Mouse (Mus musculus): ENCODE data around the gene Bod1l.

Bod1l gene

DNA sequence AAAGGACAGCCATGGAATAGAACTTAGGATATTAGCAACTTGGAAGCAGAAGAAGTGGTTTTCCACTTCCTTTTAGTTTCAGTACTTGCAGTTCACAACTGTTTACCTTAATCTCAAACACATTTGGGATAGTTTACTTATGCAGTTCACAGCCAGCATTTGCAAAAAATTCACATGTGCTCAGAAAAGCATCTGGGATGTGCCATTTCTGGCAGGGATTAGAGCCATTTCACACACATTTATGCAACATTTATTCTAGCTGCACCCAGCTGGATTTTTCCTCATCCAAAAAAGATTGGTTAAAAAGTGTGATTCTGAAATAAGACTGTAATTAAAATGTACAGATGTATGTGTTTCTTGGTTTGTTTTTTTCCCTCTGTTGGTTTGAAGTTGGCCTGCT, 49.7 kb downstream of the Bod1l start:
- DNase-seq: no peak

DNA sequence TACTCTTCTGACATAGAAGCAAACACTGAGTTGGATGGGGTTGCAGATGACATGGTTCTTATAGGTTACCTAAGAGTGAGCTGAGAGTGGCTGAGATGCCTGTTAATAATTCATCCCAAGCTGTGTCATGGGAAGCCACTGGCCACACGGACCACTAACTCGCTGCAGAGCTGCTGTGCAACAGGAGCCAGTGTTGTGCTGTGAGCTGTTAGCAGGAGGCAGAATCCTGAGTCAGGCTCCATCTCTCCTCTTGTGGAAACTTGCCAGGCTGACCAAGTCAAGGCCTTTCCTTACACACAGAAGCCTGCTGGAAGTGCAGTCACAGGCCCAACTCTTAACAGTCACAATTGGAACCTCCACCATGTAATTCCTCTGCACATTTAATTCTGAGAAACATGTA, 53.6 kb downstream of the Bod1l start:
- no peak for DNase-seq

DNA sequence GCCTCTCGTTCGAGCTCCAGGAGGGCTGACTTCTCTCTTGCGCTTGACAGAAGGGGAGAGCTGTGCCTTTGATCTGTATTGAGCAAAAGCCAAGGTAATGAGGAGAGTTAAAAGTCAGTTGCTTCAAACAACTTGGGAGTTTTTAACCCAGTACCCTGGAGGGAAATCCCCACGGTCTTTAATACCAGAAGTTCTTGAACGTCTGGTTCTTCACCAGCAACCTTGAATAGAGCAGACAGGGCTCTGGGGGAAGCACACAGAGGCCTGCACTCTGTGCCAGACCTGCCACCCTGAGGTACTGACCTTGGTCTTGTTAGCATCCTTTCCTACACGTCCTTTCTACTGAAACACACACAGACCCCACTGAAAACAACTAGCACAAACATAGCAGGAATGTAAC, 55.2 kb downstream of the Bod1l start:
- DNase-seq: no peak

DNA sequence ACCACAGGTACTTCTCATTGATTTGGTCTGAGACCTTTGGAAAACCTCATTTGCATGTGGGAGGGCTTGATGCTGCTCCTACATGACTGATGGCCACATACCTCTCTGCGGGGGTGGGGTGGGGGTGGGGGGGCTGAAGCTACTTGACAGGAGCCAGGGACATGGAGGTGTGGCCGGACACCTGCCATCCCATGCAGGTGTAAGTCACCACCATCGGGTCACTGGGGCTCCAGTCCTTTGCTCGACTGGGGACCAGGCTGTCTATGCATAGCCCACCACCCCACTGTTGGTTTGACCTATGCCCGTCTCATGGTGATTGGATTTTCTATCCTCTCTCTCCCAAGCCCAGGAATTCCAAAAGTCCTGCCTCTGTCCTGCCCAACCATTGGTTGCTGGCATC, 62.2 kb downstream of the Bod1l start:
- DNase-seq: no peak

DNA sequence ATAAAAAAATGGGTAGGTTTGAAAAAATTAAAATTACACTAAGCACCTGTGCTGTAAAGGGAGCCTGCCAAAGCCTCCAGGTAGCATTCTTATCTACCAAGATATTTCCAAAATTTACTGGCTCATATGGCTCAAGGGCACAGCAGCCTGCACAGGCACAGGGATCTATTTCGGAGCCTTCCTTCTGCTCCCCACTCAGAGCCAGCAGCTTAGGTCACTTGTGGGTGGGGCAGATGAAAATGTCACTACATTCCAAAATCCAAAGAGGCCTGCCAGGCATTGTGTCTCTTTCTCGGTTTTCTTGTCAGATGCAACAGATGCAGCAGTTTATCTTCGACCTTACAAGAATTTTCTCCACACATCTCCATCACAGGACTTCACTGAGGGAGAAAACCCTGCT, 64.1 kb downstream of the Bod1l start:
- no peak for DNase-seq

DNA sequence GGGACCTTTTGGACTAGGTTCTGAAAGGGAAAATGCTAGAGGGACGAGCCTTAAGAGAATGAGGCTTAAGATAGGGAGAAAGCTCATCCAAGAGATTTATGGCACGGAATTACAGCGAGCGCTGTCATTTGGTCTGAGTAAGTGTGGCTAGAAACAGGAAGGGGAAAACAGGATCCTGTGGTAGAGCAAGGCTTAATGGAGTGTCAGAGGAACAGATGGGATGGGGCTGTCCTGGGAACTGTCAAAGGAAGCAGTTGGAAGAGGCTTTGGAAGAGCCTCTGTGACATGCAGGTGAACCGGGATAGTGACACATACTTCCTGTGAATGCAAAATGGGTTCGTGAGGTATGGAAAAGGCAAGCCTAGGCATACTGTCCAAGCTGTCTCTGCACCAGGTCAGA, 68.4 kb downstream of the Bod1l start:
- DNase-seq: no peak

DNA sequence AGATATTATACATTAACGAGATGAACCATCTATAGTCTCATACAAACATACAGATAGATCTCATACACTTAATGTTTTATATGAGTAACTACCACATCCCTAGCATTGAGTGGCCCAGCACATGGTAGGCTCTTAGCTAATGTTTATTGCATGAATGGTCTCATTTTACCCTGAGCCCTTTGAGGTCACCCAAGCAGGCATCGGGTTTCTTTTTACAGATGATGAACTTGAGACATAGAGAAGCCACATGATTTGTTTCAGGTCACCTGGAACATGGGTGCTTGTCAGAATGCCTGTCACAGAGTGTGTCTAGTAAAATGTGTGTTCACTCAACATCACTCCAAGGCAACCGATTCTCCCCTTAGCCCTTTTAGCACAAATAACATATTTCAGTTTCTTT, 68.8 kb downstream of the Bod1l start:
- DNase-seq: no peak

DNA sequence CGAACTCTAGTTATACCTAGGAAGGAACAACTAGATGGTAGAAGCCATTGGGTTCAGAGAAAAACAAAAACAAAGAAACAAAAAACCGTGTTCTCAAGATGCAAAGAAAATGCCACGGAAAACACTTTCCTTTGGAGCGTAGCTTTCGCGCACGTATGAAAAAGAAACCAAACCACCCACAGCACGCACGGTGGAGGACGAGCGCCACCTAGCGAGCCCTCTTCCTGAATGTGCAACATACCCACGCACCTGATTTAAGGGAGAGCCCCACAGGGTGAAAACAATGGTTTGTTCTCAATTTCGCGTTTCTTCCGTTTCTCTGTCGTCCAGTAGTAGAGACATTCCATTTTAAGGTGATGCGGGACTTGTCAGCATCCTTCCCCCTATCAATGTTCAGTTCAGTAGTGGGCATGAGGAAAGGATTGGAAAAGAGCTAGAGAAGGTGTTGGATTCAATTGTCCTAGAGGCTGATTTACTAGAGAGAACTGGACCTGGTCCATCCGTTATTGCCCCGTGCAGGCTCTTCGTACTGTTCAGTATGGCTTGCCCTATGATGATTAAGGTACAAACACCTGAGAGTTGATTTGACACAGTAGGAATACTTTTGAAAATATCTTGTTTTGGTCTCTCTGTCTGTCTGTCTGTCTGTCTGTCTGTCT, 75.6 kb downstream of the Bod1l start:
- DNase-seq: peak; percentile 79 to 84

DNA sequence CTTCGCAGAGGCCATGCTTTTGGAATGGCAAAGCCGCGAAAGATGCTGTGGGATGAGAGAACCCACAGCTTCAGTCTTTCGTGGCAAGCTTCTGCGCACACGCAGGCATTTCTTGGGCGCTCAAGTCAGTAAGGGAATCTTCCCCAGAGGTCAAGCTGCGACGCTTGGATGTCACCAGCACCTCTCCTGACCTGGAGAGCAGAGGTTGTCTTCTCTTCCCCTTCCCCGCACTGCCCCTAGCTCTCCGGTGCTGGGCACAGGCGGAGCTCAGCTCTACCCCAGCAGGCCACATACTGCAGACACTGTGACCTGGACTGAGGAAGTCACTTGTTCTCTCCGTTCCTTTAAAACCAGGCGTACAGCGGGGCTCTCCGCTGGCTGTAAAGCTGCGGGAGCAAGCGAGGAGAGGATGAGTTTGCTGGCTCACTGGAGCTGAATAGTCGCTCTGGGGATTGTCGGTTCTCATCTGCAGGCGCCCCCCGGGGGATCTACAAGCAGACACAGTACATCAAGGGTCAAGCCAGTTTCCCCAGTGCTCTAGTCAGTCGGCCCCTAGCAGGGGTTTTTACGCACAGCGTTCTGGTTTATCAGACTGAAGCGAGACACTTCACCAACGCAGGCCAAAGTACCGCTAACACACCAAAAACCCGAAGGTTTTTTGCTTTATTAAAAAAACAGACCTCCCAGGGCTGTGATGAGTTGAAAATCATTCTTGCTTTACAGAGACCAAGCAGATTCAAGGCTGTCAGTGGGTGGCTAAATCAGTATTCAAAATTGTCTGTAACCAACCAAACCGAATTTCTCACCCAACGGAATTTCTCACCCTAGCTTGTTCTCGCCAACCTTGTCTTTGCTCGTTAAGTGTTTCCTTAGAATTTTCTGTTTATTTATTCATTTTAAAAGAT, 76.6 kb downstream of the Bod1l start:
- DNase-seq: peak in 1 of 2 experiments; percentile 4

DNA sequence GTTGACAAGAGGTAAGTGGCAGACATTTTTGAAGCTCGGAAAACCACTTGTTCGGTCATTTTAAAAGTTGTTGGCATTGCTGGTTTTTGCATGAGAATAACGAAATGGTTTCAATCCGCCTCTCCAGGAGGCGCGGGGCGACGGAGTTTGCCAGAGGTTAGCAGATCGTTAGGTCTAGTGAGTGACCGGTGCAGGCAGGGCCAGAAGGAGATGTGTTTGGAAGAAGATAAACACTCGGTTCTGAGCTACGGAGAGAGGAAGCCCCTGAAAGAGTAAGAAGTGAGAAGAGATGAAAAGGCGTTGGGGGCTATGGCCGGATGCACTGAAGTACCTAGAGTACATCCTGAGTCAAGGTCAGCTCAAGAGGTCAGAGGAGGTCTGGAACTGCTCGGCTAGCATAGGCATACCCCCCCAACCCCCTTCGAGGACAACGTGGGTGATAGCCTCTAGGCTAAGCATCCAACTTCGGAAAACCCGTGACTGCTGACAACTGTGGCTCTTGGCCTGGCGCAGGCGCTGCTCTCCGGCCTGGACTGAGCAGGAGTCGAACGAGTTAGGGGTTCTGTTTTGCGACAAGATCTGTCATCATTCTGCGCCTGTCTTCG, 77.6 kb downstream of the Bod1l start:
- no peak for DNase-seq

DNA sequence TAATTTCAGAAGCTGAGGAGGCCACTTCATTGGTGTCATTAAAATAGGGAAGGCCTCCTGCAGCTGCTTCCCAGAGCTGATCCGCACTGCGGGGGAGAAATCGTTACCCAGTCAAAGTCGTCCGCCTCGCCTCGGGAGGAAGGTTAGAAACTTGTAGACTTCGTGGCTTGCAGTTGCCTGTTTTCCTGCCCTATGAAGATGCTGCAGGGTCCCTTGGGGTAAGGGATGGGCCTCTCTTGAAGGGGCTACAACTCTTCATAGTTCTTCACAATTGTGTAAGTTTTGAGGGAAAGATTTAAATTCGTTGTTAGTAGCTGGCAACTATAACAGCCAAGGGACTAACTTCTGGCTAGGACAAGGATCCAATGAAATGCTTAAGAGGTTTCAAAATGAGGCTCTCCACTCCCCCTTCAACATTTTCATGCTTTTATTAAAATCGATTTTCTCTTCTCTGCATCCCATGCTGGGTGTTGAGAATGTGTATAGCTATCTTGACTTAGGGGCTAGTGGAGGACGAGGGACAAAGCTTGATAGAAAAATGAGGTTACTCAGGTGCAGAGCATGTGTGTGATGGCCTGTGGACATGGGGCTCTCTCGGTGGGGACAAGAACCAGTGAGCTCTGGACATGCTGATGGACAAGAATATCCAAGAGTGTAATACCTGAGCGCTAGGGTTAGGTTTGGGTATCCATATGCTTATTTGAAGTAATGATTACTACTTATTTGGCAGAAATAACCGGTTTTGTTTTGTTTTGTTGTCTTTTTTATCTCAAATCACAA, 78.3 kb downstream of the Bod1l start:
- DNase-seq: no peak

DNA sequence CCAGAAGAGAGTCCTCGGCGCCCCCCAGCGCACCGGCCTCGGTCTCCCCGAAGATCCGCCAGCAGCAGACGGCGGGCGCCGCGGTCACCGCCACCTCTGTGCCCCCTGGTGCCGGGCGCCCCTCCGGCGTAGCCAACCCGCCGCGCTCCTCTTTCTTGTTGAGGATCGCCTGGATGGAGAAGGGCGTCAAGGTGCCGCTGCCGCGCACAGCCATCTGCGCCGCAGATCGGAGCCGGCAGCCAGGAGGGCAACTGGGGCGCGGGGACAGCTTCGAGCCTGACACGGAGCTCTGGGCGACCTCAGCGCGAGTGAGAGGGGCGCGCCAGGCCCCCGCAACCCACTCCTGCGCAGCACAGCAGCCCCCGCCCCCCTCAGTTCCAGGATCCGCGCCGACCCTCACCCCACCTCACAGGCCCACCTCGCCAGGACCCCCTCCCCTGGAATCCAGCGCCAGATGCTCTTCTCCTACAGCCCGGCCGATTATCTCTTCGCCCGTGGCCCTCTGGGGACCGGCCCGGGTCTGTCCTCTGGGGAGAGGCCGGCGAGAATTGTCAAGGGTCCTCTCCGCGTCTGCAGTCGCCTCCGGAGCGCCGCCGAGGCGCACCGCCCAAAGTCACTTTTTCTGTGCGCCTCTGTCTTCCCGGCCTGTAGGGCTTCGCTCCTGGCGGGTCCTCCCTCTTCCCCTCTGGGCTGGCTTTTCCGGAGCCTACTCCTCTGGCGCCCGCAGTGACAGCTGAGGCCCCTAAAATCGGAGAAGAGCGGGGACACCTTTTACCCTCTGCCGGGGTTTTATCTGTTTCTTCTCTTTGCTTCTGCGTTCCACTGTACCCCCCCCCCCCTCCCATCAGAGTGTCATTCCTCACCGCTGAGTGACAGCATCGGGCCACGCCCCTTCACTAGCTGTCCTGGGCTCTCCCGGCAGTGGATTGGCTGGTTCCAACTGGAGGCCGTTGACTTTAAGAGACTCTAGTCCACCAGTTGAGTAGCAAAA, 80.1 kb downstream of the Bod1l start, which contains the start of gene Nkx3-2:
Nkx3-2 (minus strand) TSS at position 771 of the 991 bp plus-strand sequence.
- no peak for DNase-seq

DNA sequence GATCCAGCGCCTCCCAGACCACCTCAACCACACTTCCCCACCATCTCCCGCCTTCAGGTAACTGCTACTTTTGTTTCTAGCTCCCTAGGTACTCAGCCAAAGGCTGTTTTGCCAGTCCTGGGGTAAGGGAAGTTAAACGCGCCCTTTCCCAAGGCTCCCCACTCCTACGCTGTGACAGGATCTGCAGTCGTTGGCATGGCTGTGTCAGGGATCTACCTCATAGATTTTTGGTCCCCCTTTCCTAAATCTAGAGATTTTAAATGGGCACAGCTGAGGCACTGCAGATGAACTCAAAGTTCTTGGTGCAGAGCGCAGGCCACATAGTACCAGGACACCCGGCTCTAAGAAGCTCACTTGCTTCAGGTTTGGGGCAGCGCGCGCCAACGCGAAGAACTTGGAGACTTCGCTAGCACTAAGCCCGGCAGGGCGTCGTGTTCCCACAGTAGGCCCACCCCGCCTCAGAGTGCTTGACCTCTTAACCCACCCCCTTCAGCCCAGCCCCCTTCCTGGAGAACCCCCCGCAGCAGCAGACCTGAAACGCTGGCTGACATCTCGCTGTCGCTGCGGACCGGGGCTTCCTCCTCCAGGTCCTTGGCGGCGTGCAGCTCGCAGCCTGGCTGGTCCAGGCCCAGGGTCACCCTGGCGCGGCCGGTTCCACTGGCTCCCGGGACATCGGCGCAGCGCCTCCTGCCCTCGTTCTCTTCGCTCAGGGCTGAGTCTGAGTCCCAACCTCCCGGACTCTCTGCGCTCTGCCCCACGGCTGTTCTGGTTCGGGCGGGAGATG, 81.0 kb downstream of the Bod1l start:
- DNase-seq: no peak

DNA sequence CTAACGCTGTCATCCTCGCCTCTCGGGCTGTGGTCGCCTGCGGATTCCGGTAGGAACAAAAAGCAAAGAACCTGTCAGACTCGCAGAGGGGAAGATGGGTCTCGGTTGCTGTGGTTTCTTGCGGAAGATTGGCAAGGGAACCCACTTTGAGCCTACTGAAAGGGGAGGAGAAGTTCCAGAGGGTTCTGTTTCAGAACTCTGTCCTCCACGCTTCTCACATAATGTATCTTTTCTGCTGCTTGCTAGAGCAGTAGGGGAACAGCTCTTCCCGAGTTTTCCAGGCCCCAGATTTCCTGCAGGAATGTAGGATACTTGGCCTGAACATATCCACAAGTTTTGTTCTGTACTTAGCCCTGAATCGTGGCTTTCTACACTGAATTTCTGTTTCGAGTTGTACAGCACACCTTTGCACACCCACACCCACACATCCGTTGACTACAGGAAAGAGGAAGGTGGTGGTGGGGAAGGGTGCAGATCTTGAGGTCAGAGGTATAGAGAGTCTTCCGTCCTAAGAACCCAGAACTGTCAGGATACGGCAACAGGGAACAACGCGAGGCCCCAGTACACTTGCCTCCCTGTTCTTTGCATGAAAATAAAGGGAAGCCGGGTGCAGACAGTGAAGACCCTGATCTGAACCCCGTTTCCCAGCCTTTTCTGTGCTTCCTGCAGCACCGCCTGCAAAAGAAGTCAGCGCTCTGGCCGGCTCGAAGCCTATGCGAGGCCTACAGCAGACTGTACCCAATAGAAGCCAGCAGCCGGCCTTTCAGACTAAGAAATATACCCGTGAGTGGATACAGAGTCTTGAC, 81.8 kb downstream of the Bod1l start:
- DNase-seq: no peak

DNA sequence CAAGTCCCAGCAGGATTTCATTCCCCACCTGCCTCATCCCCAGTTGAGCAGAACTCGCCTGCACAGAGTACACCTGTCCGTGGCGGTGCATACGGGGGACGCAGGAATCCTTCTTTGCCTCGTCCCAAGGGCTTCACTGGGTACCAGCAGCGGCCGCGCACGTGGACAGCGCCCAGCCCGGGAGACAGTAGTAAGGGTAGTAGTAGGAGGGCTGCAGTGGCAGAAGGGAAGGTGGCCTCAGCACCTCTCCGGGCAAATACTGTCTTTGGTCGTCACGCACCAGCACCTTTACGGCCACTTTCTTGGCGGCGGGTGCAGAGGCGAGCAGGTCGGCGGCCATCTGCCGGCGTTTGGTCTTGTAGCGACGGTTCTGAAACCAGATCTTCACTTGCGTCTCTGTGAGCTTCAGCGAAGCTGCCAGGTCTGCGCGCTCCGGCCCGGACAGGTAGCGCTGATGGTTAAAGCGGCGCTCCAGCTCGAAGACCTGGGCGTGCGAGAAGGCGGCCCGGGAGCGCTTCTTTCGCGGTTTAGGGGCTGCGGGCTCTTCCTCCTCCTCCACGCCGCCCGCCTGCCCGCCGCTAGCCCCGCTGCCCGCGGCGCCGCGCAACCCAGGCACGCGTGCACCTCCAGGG, 82.5 kb downstream of the Bod1l start:
- no peak for DNase-seq

DNA sequence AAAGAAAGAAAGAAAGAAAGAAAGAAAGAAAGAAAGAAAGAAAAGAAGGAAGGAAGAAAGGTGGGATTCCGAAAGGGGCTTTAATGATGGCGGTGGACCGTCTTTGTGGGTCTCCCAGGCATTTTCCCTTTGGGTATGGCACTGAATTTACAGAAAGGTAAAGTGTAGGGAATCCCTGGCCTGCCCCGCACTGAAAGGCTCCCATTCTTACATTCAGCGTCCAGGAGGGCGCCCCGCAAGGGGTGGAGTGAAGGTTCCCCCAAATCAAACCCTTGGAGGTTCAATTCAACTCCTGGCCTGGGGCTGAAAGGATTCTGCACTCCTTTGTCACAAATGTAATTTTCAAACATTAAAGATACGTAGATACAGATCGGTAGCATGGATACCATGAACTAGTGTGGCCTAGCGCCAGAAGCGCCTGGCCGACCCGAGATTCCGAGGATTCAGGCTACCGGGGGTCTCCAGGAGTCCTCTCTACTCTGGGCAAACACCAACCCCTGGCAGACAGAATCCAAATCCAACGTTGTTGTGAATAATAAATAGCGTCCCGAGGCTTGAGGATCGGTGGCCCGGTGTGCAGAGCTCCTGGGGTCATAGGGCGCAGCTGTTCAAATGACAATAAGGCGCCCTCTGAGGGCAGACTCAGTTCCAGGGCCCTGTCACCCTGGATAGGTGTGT, 83.1 kb downstream of the Bod1l start:
- no peak for DNase-seq

DNA sequence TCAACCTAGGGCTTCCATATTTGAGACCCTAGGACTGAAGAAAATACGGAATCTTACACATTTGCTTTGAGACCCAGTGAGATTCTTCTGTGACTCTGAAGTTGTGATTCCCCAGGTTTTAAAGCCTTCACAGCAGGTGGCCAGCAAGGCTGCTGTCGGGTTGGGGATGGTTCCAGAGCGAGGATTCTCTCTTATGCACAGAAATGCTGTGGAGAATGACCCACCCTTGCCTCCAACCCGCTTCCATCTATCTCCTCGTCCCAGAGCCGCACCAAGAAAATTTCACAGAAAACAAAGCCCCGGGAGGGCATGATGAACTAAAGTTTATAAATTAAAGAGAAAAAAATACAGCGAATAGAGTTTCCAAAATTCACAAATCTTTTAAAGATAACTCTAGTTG, 84.0 kb downstream of the Bod1l start:
- DNase-seq: no peak

DNA sequence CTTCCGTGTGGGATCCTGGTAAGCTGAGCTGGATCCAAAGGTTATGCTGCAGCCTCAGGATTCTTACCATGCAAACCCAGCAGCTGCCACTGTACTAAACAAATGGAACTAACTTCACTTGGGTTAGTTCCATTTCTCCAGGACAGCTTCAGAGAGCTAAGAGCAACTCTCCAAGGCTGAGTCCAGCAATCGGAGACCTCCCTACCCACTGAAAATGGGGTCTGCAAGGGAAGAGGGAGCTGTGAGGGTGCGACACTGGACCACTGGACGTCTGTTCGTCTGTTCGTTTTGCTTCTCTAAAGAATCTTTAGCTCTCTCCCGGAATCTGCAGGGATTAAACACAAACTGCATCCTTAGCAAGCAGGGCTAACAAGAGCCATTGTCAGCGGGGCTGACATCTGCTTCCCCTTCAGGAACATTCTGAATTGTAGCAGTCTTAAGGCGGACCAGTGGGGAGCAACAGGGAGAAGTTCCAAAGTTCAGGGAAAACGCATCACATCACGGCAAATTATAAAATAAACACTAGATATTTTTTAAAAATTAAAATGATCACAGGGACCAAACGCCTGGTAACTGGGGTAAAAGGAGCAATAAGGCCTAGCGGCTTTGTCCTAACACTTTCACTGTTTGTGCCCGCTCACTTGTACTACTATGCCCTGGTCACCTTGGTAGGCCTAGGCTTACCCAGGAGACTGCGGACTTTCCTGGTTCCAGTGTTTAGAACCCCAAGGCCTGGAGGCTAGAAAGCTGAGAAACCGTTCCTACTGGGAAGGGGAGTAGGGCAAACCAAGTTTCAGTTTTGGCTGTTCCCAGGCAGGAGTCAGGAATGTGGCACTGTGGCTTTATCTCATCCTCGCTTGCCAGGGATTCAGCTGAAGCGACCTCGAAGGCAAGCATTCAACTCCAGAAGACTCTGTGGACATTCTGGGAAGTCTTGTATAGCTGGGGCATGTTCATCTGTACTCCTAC, 85.2 kb downstream of the Bod1l start:
- no peak for DNase-seq
